Mouse (Mus musculus): Measurements from ENCODE around the gene Arsg. TPM values are rescaled to one million over a fixed set of nuclear protein-coding genes. Genes with fewer than 3 reads are reported as not detected.
"Not testable (repeated sequence)": the region's sequence is repeated elsewhere in the genome, so short reads cannot be mapped to it uniquely, and the experiment has no call there.

The Arsg gene
- polyA plus RNA-seq, 1 experiment: 4.4 TPM

- H3K4me1 ChIP-seq (ENCODE audit: control insufficient read depth, insufficient read depth, low read length): peaks cover 4% of the 10 kb centered on the region; the same call in 1 of the 2 replicates
- DNase-seq: no peak
- TF ChIP-seq POLR2A (IDR thresholded peaks at IDR 0.05; ENCODE audit: borderline replicate concordance, extremely low read depth, low read depth, low read length) (no peak), CTCF (IDR thresholded peaks at IDR 0.05; ENCODE audit: insufficient read depth, low read length) (no peak)
- 50% methylated on average over 4 of the region's 4 CpGs for WGBS
- H3K4me3 ChIP-seq (replicated peaks; ENCODE audit: extremely low read depth, low read depth, low read length): no peak overlapping the region
These were observed 143.2 kb downstream of the Arsg start for GRCm38 (mm10) chr11:109616352-109616751.

- TF ChIP-seq POLR2A (IDR thresholded peaks at IDR 0.05; ENCODE audit: borderline replicate concordance, extremely low read depth, low read depth, low read length) (no peak), CTCF (IDR thresholded peaks at IDR 0.05; ENCODE audit: insufficient read depth, low read length) (no peak)
- Histone ChIP-seq H3K4me3 (replicated peaks; ENCODE audit: extremely low read depth, low read depth, low read length) (no peak overlapping the region), H3K4me1 (ENCODE audit: control insufficient read depth, insufficient read depth, low read length) (peaks cover 4% of the 10 kb centered on the region; the same call in 1 of the 2 replicates)
- no peak for DNase-seq
- WGBS: 32% methylated on average over 4 of the region's 4 CpGs
These were observed 143.6 kb downstream of the Arsg start for GRCm38 (mm10) chr11:109616766-109617165.

- H3K4me3 ChIP-seq (replicated peaks; ENCODE audit: extremely low read depth, low read depth, low read length); H3K4me1 ChIP-seq (ENCODE audit: control insufficient read depth, insufficient read depth, low read length): not testable (repeated sequence)
- DNase-seq: peak; percentile 52
- 35% methylated on average over 8 of the region's 8 CpGs for WGBS
- peak; percentile 52 for TF ChIP-seq CTCF (IDR thresholded peaks at IDR 0.05; ENCODE audit: insufficient read depth, low read length)
These were observed 145.9 kb downstream of the Arsg start for GRCm38 (mm10) chr11:109619055-109619454.

- H3K4me1 ChIP-seq (ENCODE audit: control insufficient read depth, insufficient read depth, low read length): peaks cover 4% of the 10 kb centered on the region; the same call in 1 of the 2 replicates
- DNase-seq: no peak
- WGBS: 79% methylated on average over 6 of the region's 6 CpGs
- no peak for TF ChIP-seq POLR2A (IDR thresholded peaks at IDR 0.05; ENCODE audit: borderline replicate concordance, extremely low read depth, low read depth, low read length)
- no peak for TF ChIP-seq CTCF (IDR thresholded peaks at IDR 0.05; ENCODE audit: insufficient read depth, low read length)
- H3K4me3 ChIP-seq (replicated peaks; ENCODE audit: extremely low read depth, low read depth, low read length): no peak overlapping the region
These were observed 147.2 kb downstream of the Arsg start for GRCm38 (mm10) chr11:109620356-109620755.

GRCm38 (mm10) chr11:109621183-109621582 lies 148.0 kb downstream of the Arsg start:
- WGBS: 8% methylated on average over 2 of the region's 2 CpGs
- peak; percentile 41 for DNase-seq
- H3K4me1 ChIP-seq (ENCODE audit: control insufficient read depth, insufficient read depth, low read length): peaks cover 4% of the 10 kb centered on the region; the same call in 1 of the 2 replicates
- no peak overlapping the region for H3K4me3 ChIP-seq (replicated peaks; ENCODE audit: extremely low read depth, low read depth, low read length)
- no peak for TF ChIP-seq POLR2A (IDR thresholded peaks at IDR 0.05; ENCODE audit: borderline replicate concordance, extremely low read depth, low read depth, low read length)
- peak; percentile 37; the same call in 1 of the 2 replicates for TF ChIP-seq CTCF (IDR thresholded peaks at IDR 0.05; ENCODE audit: insufficient read depth, low read length)

- DNase-seq: peak; percentile 9
- no peak overlapping the region for H3K4me3 ChIP-seq (replicated peaks; ENCODE audit: extremely low read depth, low read depth, low read length)
These were observed 149.4 kb downstream of the Arsg start for GRCm38 (mm10) chr11:109622518-109623037.

More at GRCm38 (mm10) chr11:109622518-109623037, 149.4 kb downstream of the Arsg start:
- no peak for TF ChIP-seq POLR2A (IDR thresholded peaks at IDR 0.05; ENCODE audit: borderline replicate concordance, extremely low read depth, low read depth, low read length)
- no peaks in the 10 kb centered on the region for H3K4me1 ChIP-seq (ENCODE audit: control insufficient read depth, insufficient read depth, low read length)
- 10% methylated on average over 15 of the region's 15 CpGs for WGBS

Other genes with a start within 250 kb of the Arsg start
- 10.7 and 11.5 TPM in 2 replicates for gene Rgs9, start 175.2 kb upstream of the Arsg start, polyA plus RNA-seq (2012; rRNA removed)
- gene Gna13, start 110.5 kb upstream of the Arsg start, polyA plus RNA-seq (2012; rRNA removed): 39.3 and 42.6 TPM in 2 replicates
- not detected in 2 replicates for gene 9930022D16Rik, start 59.5 kb upstream of the Arsg start, polyA plus RNA-seq (2012; rRNA removed)
- 22.2 and 40.9 TPM in 2 replicates for gene Amz2, start 47.4 kb upstream of the Arsg start, polyA plus RNA-seq (2012; rRNA removed)
- gene Slc16a6, start 224 bp downstream of the Arsg start, polyA plus RNA-seq (2012; rRNA removed): 0.89 and 1.6 TPM in 2 replicates
- gene Wipi1, start 138.6 kb downstream of the Arsg start, polyA plus RNA-seq (2012; rRNA removed): 16.3 and 20.3 TPM in 2 replicates
- 110 and 128 TPM in 2 replicates for gene Prkar1a, start 176.0 kb downstream of the Arsg start, polyA plus RNA-seq (2012; rRNA removed)
- gene Fam20a, start 248.9 kb downstream of the Arsg start, polyA plus RNA-seq (2012; rRNA removed): 16.6 and 17.6 TPM in 2 replicates